Mouse (Mus musculus): ENCODE results near the gene Denr. TPM values are rescaled to one million over a fixed set of nuclear protein-coding genes. Genes with fewer than 3 reads are reported as not detected.

The Denr gene
- polyA plus RNA-seq, 1 experiment: 41.0 TPM

DNA sequence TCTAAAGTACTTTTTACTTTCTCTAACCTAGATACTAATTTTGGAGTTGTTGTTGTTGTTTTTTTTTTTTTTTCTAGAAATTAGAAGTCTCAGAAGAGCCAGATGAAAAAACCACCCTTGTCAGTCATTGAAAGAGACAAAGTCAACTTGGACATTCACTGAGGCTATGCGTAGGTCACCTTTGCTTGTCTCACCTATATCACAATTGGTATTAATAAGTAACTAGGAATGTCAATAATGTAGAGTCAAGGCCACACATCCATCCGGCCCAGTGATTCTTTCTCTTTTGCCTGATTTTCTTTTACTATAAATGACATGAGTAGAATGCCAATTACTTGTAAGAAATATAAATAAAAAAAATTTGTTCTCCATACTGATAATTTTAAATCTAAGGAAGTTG is 59.8 kb downstream of the Denr start:
- no peaks in the 10 kb centered on the region for H3K36me3 ChIP-seq (ENCODE audit: control insufficient read depth, insufficient read depth, low read length)
- 88% methylated on average over 2 of the region's 2 CpGs for WGBS

DNA sequence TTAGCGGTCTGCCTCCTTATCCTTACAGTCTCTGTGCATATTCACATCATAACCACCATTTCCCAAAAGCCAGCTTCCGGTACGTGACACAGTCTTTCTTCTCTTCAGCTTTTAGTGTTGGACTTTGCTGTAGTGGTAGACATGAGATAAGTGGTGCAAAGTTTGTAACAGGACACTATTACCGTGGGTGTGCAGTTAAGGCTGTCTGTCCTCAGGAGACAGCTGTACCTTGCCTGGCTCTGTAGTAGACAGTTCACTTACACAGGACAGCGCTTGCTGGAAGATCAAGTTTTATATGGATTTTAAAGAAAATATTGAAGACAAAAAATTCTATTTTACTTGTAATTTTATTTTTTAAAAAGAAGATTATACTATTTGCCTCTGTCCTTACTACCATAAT is 61.5 kb downstream of the Denr start:
- Histone ChIP-seq H3K4me3 (ENCODE audit: insufficient read depth, low read depth, low read length) (no peak overlapping the region), H3K4me1 (ENCODE audit: control insufficient read depth, insufficient read depth, low read length) (peaks cover 6% of the 10 kb centered on the region; the same call in 1 of the 2 replicates), H3K36me3 (ENCODE audit: control insufficient read depth, insufficient read depth, low read length) (no peaks in the 10 kb centered on the region), H3K27ac (ENCODE audit: insufficient read depth, low read depth, low read length) (no peak overlapping the region), H3K27me3 (replicated peaks; ENCODE audit: control insufficient read depth, insufficient read depth, low read length) (no peaks in the 10 kb centered on the region)
- 84% methylated on average over 5 of the region's 5 CpGs for WGBS
- DNase-seq: no peak
- TF ChIP-seq CTCF (conservative IDR thresholded peaks at IDR 0.05; ENCODE audit: insufficient read depth, insufficient read length, low read depth, low read length): no peak
- no peak for TF ChIP-seq POLR2A (IDR thresholded peaks at IDR 0.05; ENCODE audit: low read depth, low read length)

More for the DNA sequence above, 59.8 kb downstream of the Denr start:
- TF ChIP-seq CTCF (conservative IDR thresholded peaks at IDR 0.05; ENCODE audit: insufficient read depth, insufficient read length, low read depth, low read length) (no peak), POLR2A (IDR thresholded peaks at IDR 0.05; ENCODE audit: low read depth, low read length) (no peak)
- Histone ChIP-seq H3K4me1 (ENCODE audit: control insufficient read depth, insufficient read depth, low read length) (peaks cover 6% of the 10 kb centered on the region; the same call in 1 of the 2 replicates), H3K4me3 (ENCODE audit: insufficient read depth, low read depth, low read length) (no peak overlapping the region), H3K27ac (ENCODE audit: insufficient read depth, low read depth, low read length) (no peak overlapping the region), H3K27me3 (replicated peaks; ENCODE audit: control insufficient read depth, insufficient read depth, low read length) (no peaks in the 10 kb centered on the region)
- no peak for DNase-seq

GRCm38 (mm10) chr5:123969216-123969615 is 62.2 kb downstream of the Denr start:
- WGBS: 46% methylated on average over 8 of the region's 8 CpGs
- TF ChIP-seq POLR2A (IDR thresholded peaks at IDR 0.05; ENCODE audit: low read depth, low read length) (no peak), CTCF (conservative IDR thresholded peaks at IDR 0.05; ENCODE audit: insufficient read depth, insufficient read length, low read depth, low read length) (no peak)
- no peak overlapping the region; the same call in 1 of the 2 replicates for H3K27ac ChIP-seq (ENCODE audit: insufficient read depth, low read depth, low read length)

GRCm38 (mm10) chr5:123970576-123970975 is 63.6 kb downstream of the Denr start:
- no peak for DNase-seq

More at GRCm38 (mm10) chr5:123969216-123969615, 62.2 kb downstream of the Denr start:
- Histone ChIP-seq H3K4me1 (ENCODE audit: control insufficient read depth, insufficient read depth, low read length) (peaks cover 6% of the 10 kb centered on the region; the same call in 1 of the 2 replicates), H3K36me3 (ENCODE audit: control insufficient read depth, insufficient read depth, low read length) (no peaks in the 10 kb centered on the region), H3K4me3 (ENCODE audit: insufficient read depth, low read depth, low read length) (no peak overlapping the region), H3K27me3 (replicated peaks; ENCODE audit: control insufficient read depth, insufficient read depth, low read length) (no peaks in the 10 kb centered on the region)
- DNase-seq: peak; percentile 86

GRCm38 (mm10) chr5:123972453-123972852 is 65.5 kb downstream of the Denr start:
- H3K27me3 ChIP-seq (replicated peaks; ENCODE audit: control insufficient read depth, insufficient read depth, low read length): no peaks in the 10 kb centered on the region
- peaks cover 33% of the 10 kb centered on the region for H3K4me1 ChIP-seq (ENCODE audit: control insufficient read depth, insufficient read depth, low read length)
- H3K27ac ChIP-seq (ENCODE audit: insufficient read depth, low read depth, low read length): no peak overlapping the region
- H3K36me3 ChIP-seq (ENCODE audit: control insufficient read depth, insufficient read depth, low read length): no peaks in the 10 kb centered on the region
- TF ChIP-seq CTCF (conservative IDR thresholded peaks at IDR 0.05; ENCODE audit: insufficient read depth, insufficient read length, low read depth, low read length): no peak
- TF ChIP-seq POLR2A (IDR thresholded peaks at IDR 0.05; ENCODE audit: low read depth, low read length): no peak
- WGBS: 78% methylated on average over 6 of the region's 6 CpGs
- no peak overlapping the region for H3K4me3 ChIP-seq (ENCODE audit: insufficient read depth, low read depth, low read length)
- DNase-seq: no peak

More at GRCm38 (mm10) chr5:123970576-123970975, 63.6 kb downstream of the Denr start:
- H3K4me1 ChIP-seq (ENCODE audit: control insufficient read depth, insufficient read depth, low read length): peaks cover 17% of the 10 kb centered on the region; the same call in 1 of the 2 replicates
- H3K36me3 ChIP-seq (ENCODE audit: control insufficient read depth, insufficient read depth, low read length): no peaks in the 10 kb centered on the region
- H3K4me3 ChIP-seq (ENCODE audit: insufficient read depth, low read depth, low read length): no peak overlapping the region
- WGBS: 92% methylated on average over 4 of the region's 4 CpGs
- H3K27me3 ChIP-seq (replicated peaks; ENCODE audit: control insufficient read depth, insufficient read depth, low read length): no peaks in the 10 kb centered on the region
- H3K27ac ChIP-seq (ENCODE audit: insufficient read depth, low read depth, low read length): no peak overlapping the region
- TF ChIP-seq POLR2A (IDR thresholded peaks at IDR 0.05; ENCODE audit: low read depth, low read length) (no peak), CTCF (conservative IDR thresholded peaks at IDR 0.05; ENCODE audit: insufficient read depth, insufficient read length, low read depth, low read length) (no peak)

DNA sequence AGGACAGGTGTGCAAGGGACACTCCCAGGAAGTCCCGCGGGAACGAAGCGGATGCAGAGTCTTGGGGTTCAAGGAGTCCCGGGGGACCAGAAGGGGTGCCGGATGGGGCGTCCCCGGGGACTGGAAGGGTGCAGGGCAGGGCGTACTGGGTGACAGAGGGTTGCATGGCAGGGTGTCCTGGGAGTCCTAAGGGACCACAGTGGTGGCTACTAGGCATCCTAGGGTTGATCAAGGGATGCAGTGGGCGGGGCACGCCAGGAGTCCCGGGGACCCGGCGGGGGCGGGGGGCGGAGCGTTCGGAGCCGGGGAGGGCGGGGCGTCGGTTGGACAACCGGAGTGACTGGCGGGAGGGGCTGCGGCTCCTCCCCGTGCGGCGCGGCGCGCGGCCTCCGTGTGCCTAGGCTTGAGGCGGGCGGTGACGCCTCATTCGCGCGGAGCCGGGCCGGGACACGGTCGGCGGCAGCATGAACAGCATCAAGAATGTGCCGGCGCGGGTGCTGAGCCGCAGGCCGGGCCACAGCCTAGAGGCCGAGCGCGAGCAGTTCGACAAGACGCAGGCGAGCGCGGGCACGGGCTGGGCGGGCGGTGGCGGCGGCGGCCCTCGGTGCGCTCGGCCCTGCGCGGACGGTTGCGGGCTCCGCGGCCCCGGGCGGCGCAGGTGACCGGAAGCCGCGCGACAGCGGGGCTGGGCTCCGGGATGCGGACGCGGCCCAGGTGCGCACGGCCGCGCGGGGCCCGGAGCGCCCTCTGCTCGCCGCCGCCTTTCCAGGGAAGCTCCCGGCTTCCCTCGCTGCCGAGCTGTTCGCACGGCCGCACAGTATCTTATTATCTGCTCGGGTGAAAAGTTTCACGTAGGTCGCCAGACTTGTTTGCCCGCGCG is 66.6 kb downstream of the Denr start, which contains the start of gene Hip1r:
TSS of gene Hip1r (plus strand) at position 330 of the 880 bp plus-strand sequence.
- Histone ChIP-seq H3K27ac (ENCODE audit: insufficient read depth, low read depth, low read length) (peak within 1 kb of the TSS; percentile 79), H3K4me3 (ENCODE audit: insufficient read depth, low read depth, low read length) (peak within 1 kb of the TSS; percentile 70), H3K4me1 (ENCODE audit: control insufficient read depth, insufficient read depth, low read length) (peaks cover 35% of the 10 kb centered on the region), H3K36me3 (ENCODE audit: control insufficient read depth, insufficient read depth, low read length) (no peaks in the 10 kb centered on the region), H3K27me3 (replicated peaks; ENCODE audit: control insufficient read depth, insufficient read depth, low read length) (no peaks in the 10 kb centered on the region)
- WGBS: 1% methylated on average over 89 of the region's 106 CpGs
- peak; percentile 93 for DNase-seq
- TF ChIP-seq CTCF (conservative IDR thresholded peaks at IDR 0.05; ENCODE audit: insufficient read depth, insufficient read length, low read depth, low read length): no peak
- peak; percentile 73 for TF ChIP-seq POLR2A (IDR thresholded peaks at IDR 0.05; ENCODE audit: low read depth, low read length)

DNA sequence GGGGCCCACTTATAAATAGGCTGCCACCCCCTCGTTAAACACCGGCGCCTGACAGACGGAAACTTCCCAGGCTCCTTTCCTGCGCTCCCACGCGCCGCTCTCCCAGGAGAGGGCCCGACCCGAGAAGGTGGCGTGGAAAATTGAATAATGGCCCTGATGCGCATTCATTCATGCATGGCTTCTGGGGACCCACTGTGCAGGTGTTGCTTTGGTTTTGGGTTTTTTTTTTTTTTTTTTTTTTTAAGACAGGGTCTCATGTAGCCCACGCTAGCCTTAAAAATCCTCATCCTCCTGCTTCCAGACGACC is 67.2 kb downstream of the Denr start:
- WGBS: under 1% methylated on average over 14 of the region's 14 CpGs
- Histone ChIP-seq H3K36me3 (ENCODE audit: control insufficient read depth, insufficient read depth, low read length) (no peaks in the 10 kb centered on the region), H3K4me1 (ENCODE audit: control insufficient read depth, insufficient read depth, low read length) (peaks cover 31% of the 10 kb centered on the region), H3K4me3 (ENCODE audit: insufficient read depth, low read depth, low read length) (peak overlapping the region; percentile 70), H3K27ac (ENCODE audit: insufficient read depth, low read depth, low read length) (peak overlapping the region; percentile 79), H3K27me3 (replicated peaks; ENCODE audit: control insufficient read depth, insufficient read depth, low read length) (no peaks in the 10 kb centered on the region)
- no peak for DNase-seq
- no peak for TF ChIP-seq CTCF (conservative IDR thresholded peaks at IDR 0.05; ENCODE audit: insufficient read depth, insufficient read length, low read depth, low read length)
- TF ChIP-seq POLR2A (IDR thresholded peaks at IDR 0.05; ENCODE audit: low read depth, low read length): no peak
